Mouse (Mus musculus): ENCODE measurements at regions not wholly inside any gene's neighbourhood (a gene's known extent, or its start where the extent isn't known, plus 50 kb on each side); places are given as distances from the start of the nearest gene placed in this dataset.

DNA sequence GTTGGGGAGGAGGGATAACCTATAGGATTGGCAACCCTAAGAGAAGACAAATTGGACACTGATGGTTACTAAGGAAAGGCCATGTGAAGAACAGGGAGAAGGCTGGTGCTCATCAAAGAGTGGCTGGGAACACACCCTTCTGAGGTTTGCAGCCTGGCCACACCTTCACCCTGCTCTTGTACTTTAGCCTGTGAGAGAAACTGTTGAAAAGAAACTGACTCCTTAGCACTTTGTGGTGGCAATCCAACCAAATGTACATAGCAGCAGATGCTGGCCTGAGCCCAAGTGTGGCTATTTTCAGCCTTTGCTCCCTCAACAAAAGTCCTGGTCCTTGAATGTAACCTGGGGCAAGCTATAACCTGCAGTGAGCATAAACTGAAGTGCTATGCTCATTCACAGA is 253.2 kb upstream of the Thrb start:
- Histone ChIP-seq H3K79me3 (ENCODE audit: low read depth) (no peaks in the 10 kb centered on the region), H3K79me2 (ENCODE audit: control insufficient read depth, insufficient read depth) (no peaks in the 10 kb centered on the region), H3ac (ENCODE audit: control insufficient read depth, insufficient read length, low read depth) (no peak overlapping the region), H3K4me3 (ENCODE audit: insufficient read depth, poor library complexity, severe bottlenecking) (no peak overlapping the region), H3K27me3 (ENCODE audit: control insufficient read depth, insufficient read depth, insufficient read length) (no peaks in the 10 kb centered on the region), H3K36me3 (ENCODE audit: control insufficient read depth, insufficient read depth) (no peaks in the 10 kb centered on the region)
- no peak for TF ChIP-seq MAX (IDR thresholded peaks at IDR 0.05)
- no peak for TF ChIP-seq CEBPB (IDR thresholded peaks at IDR 0.05; ENCODE audit: low read depth)
- TF ChIP-seq CTCF (IDR thresholded peaks at IDR 0.05; ENCODE audit: control insufficient read depth, insufficient read depth, insufficient read length), result no peak
- no peak for TF ChIP-seq MYOD1 (IDR thresholded peaks at IDR 0.05; ENCODE audit: control insufficient read depth, insufficient read length, low read depth)
- no peak for TF ChIP-seq MYOG (IDR thresholded peaks at IDR 0.05; ENCODE audit: control insufficient read depth, extremely low read depth, insufficient read length)
- TF ChIP-seq USF1 (IDR thresholded peaks at IDR 0.05; ENCODE audit: low read depth), result no peak
- TF ChIP-seq FOSL1 (IDR thresholded peaks at IDR 0.05; ENCODE audit: insufficient read depth, low read length, poor library complexity, severe bottlenecking), result no peak

DNA sequence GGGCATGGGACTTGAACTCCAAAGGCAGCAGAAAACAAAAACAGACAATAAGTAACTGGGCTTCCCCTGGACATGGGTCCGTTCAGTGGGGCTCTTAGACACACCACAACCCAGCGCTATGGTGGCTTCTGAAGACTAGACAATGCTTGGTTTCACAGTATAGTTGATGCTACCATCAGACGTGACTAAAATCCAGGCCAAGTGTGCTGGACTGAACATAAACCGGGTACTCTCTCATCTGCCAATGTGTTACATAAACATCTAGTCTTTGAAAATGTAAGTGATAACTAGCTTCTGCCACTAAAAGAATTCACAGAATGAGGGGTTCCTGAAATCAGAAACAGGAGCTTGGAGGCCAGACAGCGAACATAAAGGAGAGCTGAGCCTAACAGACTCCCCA is 251.7 kb upstream of the Thrb start:
- TF ChIP-seq FOSL1 (IDR thresholded peaks at IDR 0.05; ENCODE audit: insufficient read depth, low read length, poor library complexity, severe bottlenecking), result no peak
- Histone ChIP-seq H3ac (ENCODE audit: control insufficient read depth, insufficient read length, low read depth) (no peak overlapping the region), H3K36me3 (ENCODE audit: control insufficient read depth, insufficient read depth) (no peaks in the 10 kb centered on the region), H3K79me3 (ENCODE audit: low read depth) (no peaks in the 10 kb centered on the region), H3K27me3 (ENCODE audit: control insufficient read depth, insufficient read depth, insufficient read length) (no peaks in the 10 kb centered on the region), H3K4me3 (ENCODE audit: insufficient read depth, poor library complexity, severe bottlenecking) (no peak overlapping the region), H3K79me2 (ENCODE audit: control insufficient read depth, insufficient read depth) (no peaks in the 10 kb centered on the region)

GRCm38 (mm10) chr14:17408813-17409212 is 251.2 kb upstream of the Thrb start:
- Histone ChIP-seq H3K79me3 (ENCODE audit: low read depth) (no peaks in the 10 kb centered on the region), H3K36me3 (ENCODE audit: control insufficient read depth, insufficient read depth) (no peaks in the 10 kb centered on the region), H3K4me3 (ENCODE audit: insufficient read depth, poor library complexity, severe bottlenecking) (no peak overlapping the region), H3K27me3 (ENCODE audit: control insufficient read depth, insufficient read depth, insufficient read length) (no peaks in the 10 kb centered on the region), H3K79me2 (ENCODE audit: control insufficient read depth, insufficient read depth) (no peaks in the 10 kb centered on the region), H3ac (ENCODE audit: control insufficient read depth, insufficient read length, low read depth) (no peak overlapping the region)
- TF ChIP-seq FOSL1 (IDR thresholded peaks at IDR 0.05; ENCODE audit: insufficient read depth, low read length, poor library complexity, severe bottlenecking) (no peak), USF1 (IDR thresholded peaks at IDR 0.05; ENCODE audit: low read depth) (no peak), MYOD1 (IDR thresholded peaks at IDR 0.05; ENCODE audit: control insufficient read depth, insufficient read length, low read depth) (no peak), MAX (IDR thresholded peaks at IDR 0.05) (no peak), MYOG (IDR thresholded peaks at IDR 0.05; ENCODE audit: control insufficient read depth, extremely low read depth, insufficient read length) (no peak), CTCF (IDR thresholded peaks at IDR 0.05; ENCODE audit: control insufficient read depth, insufficient read depth, insufficient read length) (no peak), CEBPB (IDR thresholded peaks at IDR 0.05; ENCODE audit: low read depth) (no peak)

- Histone ChIP-seq H3ac (ENCODE audit: control insufficient read depth, insufficient read length, low read depth) (no peak overlapping the region), H3K79me3 (ENCODE audit: low read depth) (no peaks in the 10 kb centered on the region), H3K4me3 (ENCODE audit: insufficient read depth, poor library complexity, severe bottlenecking) (no peak overlapping the region), H3K27me3 (ENCODE audit: control insufficient read depth, insufficient read depth, insufficient read length) (no peaks in the 10 kb centered on the region), H3K36me3 (ENCODE audit: control insufficient read depth, insufficient read depth) (no peaks in the 10 kb centered on the region), H3K79me2 (ENCODE audit: control insufficient read depth, insufficient read depth) (no peaks in the 10 kb centered on the region)
- TF ChIP-seq USF1 (IDR thresholded peaks at IDR 0.05; ENCODE audit: low read depth) (no peak), MYOG (IDR thresholded peaks at IDR 0.05; ENCODE audit: control insufficient read depth, extremely low read depth, insufficient read length) (no peak), MYOD1 (IDR thresholded peaks at IDR 0.05; ENCODE audit: control insufficient read depth, insufficient read length, low read depth) (no peak), MAX (IDR thresholded peaks at IDR 0.05) (no peak), CEBPB (IDR thresholded peaks at IDR 0.05; ENCODE audit: low read depth) (no peak), CTCF (IDR thresholded peaks at IDR 0.05; ENCODE audit: control insufficient read depth, insufficient read depth, insufficient read length) (no peak), FOSL1 (IDR thresholded peaks at IDR 0.05; ENCODE audit: insufficient read depth, low read length, poor library complexity, severe bottlenecking) (no peak)
These were observed 250.6 kb upstream of the Thrb start for GRCm38 (mm10) chr14:17409497-17409896.

DNA sequence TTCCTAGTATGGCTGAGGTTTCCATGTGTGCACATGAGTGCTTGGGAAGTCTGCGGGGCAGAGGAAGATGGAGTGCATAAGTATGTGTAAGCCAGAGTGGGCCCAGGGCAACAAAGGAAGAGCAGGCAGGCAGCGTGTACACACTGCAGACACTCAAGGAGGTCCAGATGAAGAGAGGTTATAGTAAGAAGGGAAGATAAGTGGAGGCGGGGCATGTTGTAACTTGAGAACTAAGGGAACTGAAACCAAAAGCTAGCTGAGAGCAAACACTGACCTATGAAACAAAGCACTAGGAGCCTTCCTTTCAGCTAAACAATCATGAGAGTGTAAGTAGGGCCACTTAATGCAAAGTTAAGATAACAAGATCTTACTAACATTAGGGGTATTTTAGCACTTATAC is 249.3 kb upstream of the Thrb start:
- H3K27me3 ChIP-seq (ENCODE audit: control insufficient read depth, insufficient read depth, insufficient read length), result no peaks in the 10 kb centered on the region
- no peaks in the 10 kb centered on the region for H3K79me2 ChIP-seq (ENCODE audit: control insufficient read depth, insufficient read depth)
- no peak for TF ChIP-seq CTCF (IDR thresholded peaks at IDR 0.05; ENCODE audit: control insufficient read depth, insufficient read depth, insufficient read length)
- TF ChIP-seq USF1 (IDR thresholded peaks at IDR 0.05; ENCODE audit: low read depth), result no peak
- no peak for TF ChIP-seq MAX (IDR thresholded peaks at IDR 0.05)
- TF ChIP-seq FOSL1 (IDR thresholded peaks at IDR 0.05; ENCODE audit: insufficient read depth, low read length, poor library complexity, severe bottlenecking), result no peak
- no peak for TF ChIP-seq MYOD1 (IDR thresholded peaks at IDR 0.05; ENCODE audit: control insufficient read depth, insufficient read length, low read depth)
- no peak for TF ChIP-seq MYOG (IDR thresholded peaks at IDR 0.05; ENCODE audit: control insufficient read depth, extremely low read depth, insufficient read length)

DNA sequence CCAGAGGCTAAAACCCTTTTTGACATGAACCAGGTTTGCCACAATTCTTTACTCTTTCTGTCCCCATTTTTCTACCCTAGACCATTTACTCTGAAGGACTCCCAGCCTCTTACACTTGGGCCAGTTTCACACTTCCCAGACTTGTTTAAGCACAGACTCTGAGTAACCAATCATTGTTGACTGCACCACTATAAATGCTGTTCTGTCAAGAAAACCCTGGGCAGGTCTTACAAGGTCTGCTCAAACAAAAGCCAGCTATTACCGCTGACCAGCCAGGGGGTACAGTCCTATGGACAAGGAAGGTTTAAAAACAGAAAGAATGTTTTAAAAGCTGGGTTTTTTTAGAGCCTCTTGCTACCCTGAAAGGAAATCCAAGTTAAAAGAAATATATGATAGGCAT is 248.8 kb upstream of the Thrb start:
- Histone ChIP-seq H3K79me3 (ENCODE audit: low read depth) (no peaks in the 10 kb centered on the region), H3K36me3 (ENCODE audit: control insufficient read depth, insufficient read depth) (no peaks in the 10 kb centered on the region), H3K27me3 (ENCODE audit: control insufficient read depth, insufficient read depth, insufficient read length) (no peaks in the 10 kb centered on the region), H3K79me2 (ENCODE audit: control insufficient read depth, insufficient read depth) (no peaks in the 10 kb centered on the region), H3K4me3 (ENCODE audit: insufficient read depth, poor library complexity, severe bottlenecking) (no peak overlapping the region), H3ac (ENCODE audit: control insufficient read depth, insufficient read length, low read depth) (no peak overlapping the region)
- no peak for TF ChIP-seq CTCF (IDR thresholded peaks at IDR 0.05; ENCODE audit: control insufficient read depth, insufficient read depth, insufficient read length)
- TF ChIP-seq USF1 (IDR thresholded peaks at IDR 0.05; ENCODE audit: low read depth), result no peak
- TF ChIP-seq MAX (IDR thresholded peaks at IDR 0.05), result no peak
- TF ChIP-seq MYOD1 (IDR thresholded peaks at IDR 0.05; ENCODE audit: control insufficient read depth, insufficient read length, low read depth), result no peak
- TF ChIP-seq FOSL1 (IDR thresholded peaks at IDR 0.05; ENCODE audit: insufficient read depth, low read length, poor library complexity, severe bottlenecking), result no peak
- no peak for TF ChIP-seq MYOG (IDR thresholded peaks at IDR 0.05; ENCODE audit: control insufficient read depth, extremely low read depth, insufficient read length)
- no peak for TF ChIP-seq CEBPB (IDR thresholded peaks at IDR 0.05; ENCODE audit: low read depth)

More for the DNA sequence above, 249.3 kb upstream of the Thrb start:
- Histone ChIP-seq H3K79me3 (ENCODE audit: low read depth) (no peaks in the 10 kb centered on the region), H3K36me3 (ENCODE audit: control insufficient read depth, insufficient read depth) (no peaks in the 10 kb centered on the region), H3K4me3 (ENCODE audit: insufficient read depth, poor library complexity, severe bottlenecking) (no peak overlapping the region), H3ac (ENCODE audit: control insufficient read depth, insufficient read length, low read depth) (no peak overlapping the region)

Measured in C2C12 (cell line).